Mouse (Mus musculus): Measurements from ENCODE around the gene Acad10. TPM values are rescaled to one million over a fixed set of nuclear protein-coding genes. Genes with fewer than 3 reads are reported as not detected.
A peak's percentile ranks its signal among the peaks of the same experiment; 100 is the strongest.
"Not testable (repeated sequence)": the region's sequence is repeated elsewhere in the genome, so short reads cannot be mapped to it uniquely, and the experiment has no call there.

Gene Acad10
- total and polyA plus RNA-seq, 3 experiments: 2.1 to 4.2 (median 2.7) TPM

GRCm38 (mm10) chr5:121661494-121661893, 1.2 kb upstream of the Acad10 start:
- Histone ChIP-seq H3K36me3 (replicated peaks in 1 of 2; ENCODE audit: control insufficient read depth in 1 of 2, insufficient read depth in 1 of 2, low read length in 1 of 2) (peaks cover 24 to 42% of the 10 kb centered on the region in 2 experiments), H3K79me2 (replicated peaks; ENCODE audit: control insufficient read depth, extremely low read depth, insufficient read depth, poor library complexity, severe bottlenecking) (peaks cover 12% of the 10 kb centered on the region), H3K9me3 (replicated peaks; ENCODE audit: low read length) (no peaks in the 10 kb centered on the region), H3K27ac (ENCODE audit: insufficient read depth, low read depth) (no peak overlapping the region), H3K9ac (ENCODE audit: insufficient read depth, low read depth) (peak overlapping the region; percentile 83), H3K4me3 (replicated peaks in 1 of 3; ENCODE audit: low read depth in 2 of 3, low read length in 2 of 3, poor library complexity in 1 of 3) (peak overlapping the region; percentile 87 to 99 (median 91)), H3K4me1 (ENCODE audit: control insufficient read depth in 1 of 2, insufficient read depth in 2 of 2) (peaks cover 11 to 18% of the 10 kb centered on the region in 2 experiments), H3K27me3 (replicated peaks) (no peaks in the 10 kb centered on the region), H3K4me2 (ENCODE audit: insufficient read depth, low read depth, poor library complexity, severe bottlenecking) (peak overlapping the region; percentile 70)
- in situ Hi-C loops (cut with MboI; ENCODE audit: low pct_ligation_motif_present, low pct_unique_long_range_greater_than_20kb, low sequenced_read_pairs) (no loop called here), dilution Hi-C loops (cut with MboI; ENCODE audit: extremely low pct_ligation_motif_present, extremely low pct_unique_long_range_greater_than_20kb, low sequenced_read_pairs) (no loop called here)
- TF ChIP-seq TCF12 (IDR thresholded peaks at IDR 0.05; ENCODE audit: low read depth, low read length) (no peak), ZKSCAN1 (IDR thresholded peaks at IDR 0.05; ENCODE audit: borderline replicate concordance, low read depth, low read length) (peak; percentile 81)
- DNase-seq (ENCODE audit: extremely low read depth): no peak

- Histone ChIP-seq H3K4me3 (replicated peaks in 1 of 3; ENCODE audit: low read depth in 2 of 3, low read length in 2 of 3, poor library complexity in 1 of 3) (peak overlapping the region; percentile 87 to 99 (median 91)), H3K27me3 (replicated peaks) (no peaks in the 10 kb centered on the region), H3K4me1 (ENCODE audit: control insufficient read depth in 1 of 2, insufficient read depth in 2 of 2) (peaks cover 11 to 24% of the 10 kb centered on the region in 2 experiments), H3K9me3 (replicated peaks; ENCODE audit: low read length) (no peaks in the 10 kb centered on the region), H3K27ac (ENCODE audit: insufficient read depth, low read depth) (no peak overlapping the region; the same call in 1 of the 2 replicates), H3K4me2 (ENCODE audit: insufficient read depth, low read depth, poor library complexity, severe bottlenecking) (peak overlapping the region; percentile 70), H3K9ac (ENCODE audit: insufficient read depth, low read depth) (peak overlapping the region; percentile 83), H3K79me2 (replicated peaks; ENCODE audit: control insufficient read depth, extremely low read depth, insufficient read depth, poor library complexity, severe bottlenecking) (peaks cover 12% of the 10 kb centered on the region), H3K36me3 (replicated peaks in 1 of 2; ENCODE audit: control insufficient read depth in 1 of 2, insufficient read depth in 1 of 2, low read length in 1 of 2) (peaks cover 19 to 36% of the 10 kb centered on the region in 2 experiments)
- in situ Hi-C loops (cut with MboI; ENCODE audit: low pct_ligation_motif_present, low pct_unique_long_range_greater_than_20kb, low sequenced_read_pairs): no loop called here
- TF ChIP-seq MAX (IDR thresholded peaks at IDR 0.05; ENCODE audit: low read length) (no peak), SIN3A (IDR thresholded peaks at IDR 0.05; ENCODE audit: low read length) (peak; percentile 25; the same call in 1 of the 2 replicates), TCF12 (IDR thresholded peaks at IDR 0.05; ENCODE audit: low read depth, low read length) (no peak)
- dilution Hi-C loops (cut with MboI; ENCODE audit: extremely low pct_ligation_motif_present, extremely low pct_unique_long_range_greater_than_20kb, low sequenced_read_pairs): no loop called here
- DNase-seq (ENCODE audit: extremely low read depth): peak; percentile 21
Observed at GRCm38 (mm10) chr5:121660897-121661254, 562 bp upstream of the Acad10 start.

- DNase-seq (ENCODE audit: extremely low read depth); H3K9me3 ChIP-seq (replicated peaks; ENCODE audit: low read length); H3K27ac ChIP-seq (ENCODE audit: insufficient read depth, low read depth); in situ Hi-C loops (cut with MboI; ENCODE audit: low pct_ligation_motif_present, low pct_unique_long_range_greater_than_20kb, low sequenced_read_pairs); dilution Hi-C loops (cut with MboI; ENCODE audit: extremely low pct_ligation_motif_present, extremely low pct_unique_long_range_greater_than_20kb, low sequenced_read_pairs); H3K4me2 ChIP-seq (ENCODE audit: insufficient read depth, low read depth, poor library complexity, severe bottlenecking); H3K9ac ChIP-seq (ENCODE audit: insufficient read depth, low read depth); H3K4me3 ChIP-seq (replicated peaks in 1 of 3; ENCODE audit: low read depth in 2 of 3, low read length in 2 of 3, poor library complexity in 1 of 3); H3K27me3 ChIP-seq (replicated peaks): not testable (repeated sequence)
- H3K36me3 ChIP-seq (replicated peaks in 1 of 2; ENCODE audit: control insufficient read depth in 1 of 2, insufficient read depth in 1 of 2, low read length in 1 of 2): peaks cover 6 to 15% of the 10 kb centered on the region in 2 experiments
- H3K79me2 ChIP-seq (replicated peaks; ENCODE audit: control insufficient read depth, extremely low read depth, insufficient read depth, poor library complexity, severe bottlenecking): peaks cover 12% of the 10 kb centered on the region
- peaks cover 11 to 44% of the 10 kb centered on the region in 2 experiments for H3K4me1 ChIP-seq (ENCODE audit: control insufficient read depth in 1 of 2, insufficient read depth in 2 of 2)
Observed at GRCm38 (mm10) chr5:121657656-121658055, 2.7 kb downstream of the Acad10 start.

- in situ Hi-C loops (cut with MboI; ENCODE audit: low pct_ligation_motif_present, low pct_unique_long_range_greater_than_20kb, low sequenced_read_pairs); H3K79me2 ChIP-seq (replicated peaks; ENCODE audit: control insufficient read depth, extremely low read depth, insufficient read depth, poor library complexity, severe bottlenecking); DNase-seq (ENCODE audit: extremely low read depth); H3K9ac ChIP-seq (ENCODE audit: insufficient read depth, low read depth); dilution Hi-C loops (cut with MboI; ENCODE audit: extremely low pct_ligation_motif_present, extremely low pct_unique_long_range_greater_than_20kb, low sequenced_read_pairs); H3K9me3 ChIP-seq (replicated peaks; ENCODE audit: low read length); H3K4me2 ChIP-seq (ENCODE audit: insufficient read depth, low read depth, poor library complexity, severe bottlenecking); H3K4me3 ChIP-seq (replicated peaks in 1 of 3; ENCODE audit: low read depth in 2 of 3, low read length in 2 of 3, poor library complexity in 1 of 3); H3K27ac ChIP-seq (ENCODE audit: insufficient read depth, low read depth); H3K27me3 ChIP-seq (replicated peaks): not testable (repeated sequence)
- H3K4me1 ChIP-seq (ENCODE audit: control insufficient read depth in 1 of 2, insufficient read depth in 2 of 2): peaks cover 8 to 39% of the 10 kb centered on the region in 2 experiments
- H3K36me3 ChIP-seq (replicated peaks in 1 of 2; ENCODE audit: control insufficient read depth in 1 of 2, insufficient read depth in 1 of 2, low read length in 1 of 2): peaks cover 0 to 10% of the 10 kb centered on the region in 2 experiments
Observed at GRCm38 (mm10) chr5:121656866-121657265, 3.4 kb downstream of the Acad10 start.

Data from CH12.LX (cell line).